Mouse (Mus musculus) 3T3-L1 (cell line): Measurements from ENCODE around the gene Elp4.

Experiments
- DNase-seq: peaks from one replicate; pipeline ENCODE4 v3.0.0-alpha.2; 2015; ENCODE audit warnings: low read depth, low spot score

The Elp4 gene

DNA sequence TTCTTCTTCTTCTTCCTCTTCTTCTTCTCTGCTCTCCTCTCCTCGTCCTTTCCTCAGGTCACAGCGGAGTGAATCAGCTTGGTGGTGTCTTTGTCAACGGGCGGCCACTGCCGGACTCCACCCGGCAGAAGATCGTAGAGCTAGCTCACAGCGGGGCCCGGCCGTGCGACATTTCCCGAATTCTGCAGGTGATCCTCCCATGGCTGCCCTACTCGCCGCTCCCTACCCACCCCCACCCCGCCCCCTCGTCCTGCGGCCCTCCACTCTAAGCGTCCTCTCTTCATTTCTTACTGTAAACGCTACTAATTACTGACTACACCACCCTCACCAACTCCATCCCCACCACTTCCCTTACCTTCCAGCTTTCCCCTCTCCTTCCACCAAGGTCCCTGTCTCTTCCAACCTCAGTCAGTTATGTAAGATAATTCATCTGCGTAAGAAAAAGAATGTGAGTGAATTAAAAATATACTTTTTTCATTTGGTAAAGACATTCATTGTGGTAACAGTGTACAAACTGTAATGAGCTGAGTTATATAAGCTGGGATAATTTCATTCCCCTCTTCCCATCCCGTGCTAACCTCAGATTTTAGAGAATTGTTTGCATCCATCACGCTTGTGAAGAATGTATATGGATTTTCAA is 220.5 kb downstream of the Elp4 start:
- no peak for DNase-seq

DNA sequence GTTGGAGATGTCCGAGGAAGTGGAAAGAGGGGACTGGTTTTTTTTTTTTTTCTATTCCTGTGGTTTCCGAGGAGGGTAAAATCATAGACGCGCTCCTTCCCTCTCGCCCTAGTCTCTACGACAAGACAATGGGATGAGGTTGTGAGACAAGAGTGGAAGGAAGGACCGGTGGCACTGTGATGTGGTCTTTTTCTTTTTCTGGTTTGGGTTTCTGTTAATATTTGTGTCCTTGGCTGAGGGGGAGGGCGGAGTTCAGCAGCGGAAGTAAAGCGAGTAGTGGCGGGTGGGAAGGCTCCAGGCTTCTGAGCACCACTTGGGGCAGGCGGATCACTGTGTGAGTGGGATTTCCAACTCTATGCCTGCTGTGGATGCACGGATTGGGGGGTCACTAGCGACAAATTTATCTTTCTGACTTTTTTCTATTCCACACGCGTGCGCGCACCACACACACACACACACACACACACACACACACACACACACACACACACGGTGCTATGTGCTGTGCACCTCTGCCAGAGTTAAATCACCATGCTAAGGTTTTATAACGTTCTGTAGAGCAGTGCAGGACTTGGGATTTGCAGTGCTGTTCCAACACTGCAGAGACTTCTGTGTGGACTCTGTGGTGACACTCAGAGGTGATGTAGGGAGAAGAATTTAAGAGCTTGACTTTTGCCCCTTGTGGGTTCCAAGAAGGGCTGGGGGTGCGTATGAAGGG is 221.6 kb downstream of the Elp4 start:
- no peak for DNase-seq

DNA sequence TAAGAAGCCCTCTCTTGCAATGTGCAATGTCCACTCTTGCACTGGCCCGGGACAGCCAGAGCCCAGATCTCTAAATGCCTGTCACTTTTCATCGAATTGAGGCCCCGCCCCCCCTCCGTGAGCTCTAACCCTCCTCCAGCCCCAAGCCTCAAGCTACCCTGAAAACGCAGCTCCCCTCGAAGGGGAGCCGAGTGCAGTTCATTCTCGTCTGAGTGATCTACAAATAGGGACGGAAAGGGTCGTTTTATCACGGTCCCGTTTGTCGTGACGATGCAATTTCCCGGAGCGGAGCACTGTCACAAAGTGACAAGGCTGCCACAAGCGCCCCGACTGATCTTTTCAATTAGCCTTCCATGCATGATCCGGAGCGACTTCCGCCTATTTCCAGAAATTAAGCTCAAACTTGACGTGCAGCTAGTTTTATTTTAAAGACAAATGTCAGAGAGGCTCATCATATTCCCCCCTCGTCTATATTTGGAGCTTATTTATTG is 222.3 kb downstream of the Elp4 start:
- no peak for DNase-seq

DNA sequence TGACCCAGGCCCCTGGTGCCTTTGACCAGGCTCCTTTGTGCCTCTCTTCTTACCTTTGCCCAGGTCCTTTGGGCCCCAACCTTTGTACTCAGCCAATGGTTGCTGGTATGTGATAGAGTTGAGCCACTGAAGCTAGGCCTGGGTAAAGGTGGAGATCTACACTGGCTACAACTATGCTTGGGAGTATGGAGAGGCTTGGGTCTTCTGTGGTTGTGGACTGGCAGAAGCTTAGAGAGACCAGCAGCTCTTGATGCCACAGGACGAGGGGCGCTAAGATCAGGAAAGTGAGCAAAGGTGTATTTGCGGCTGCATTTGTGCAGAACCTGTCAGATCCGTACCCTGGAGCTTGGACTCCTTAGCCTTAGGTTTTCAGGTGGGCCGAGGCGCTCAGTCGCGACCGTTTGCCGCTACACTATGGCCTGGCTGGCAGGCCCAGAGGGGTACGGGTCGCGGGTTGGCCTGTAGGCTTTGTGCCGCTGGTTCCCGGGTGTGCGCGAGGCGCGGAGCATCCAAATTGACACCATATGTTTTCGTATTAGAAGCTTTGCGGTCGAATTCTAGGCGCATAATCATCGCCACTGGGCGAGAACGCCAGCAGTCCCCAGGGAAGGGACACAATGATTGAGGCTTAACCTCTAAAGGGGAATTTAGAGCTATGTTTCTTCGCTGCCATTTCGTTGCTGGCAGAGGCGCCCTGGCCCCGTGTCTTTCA is 223.2 kb downstream of the Elp4 start:
- DNase-seq = no peak

DNA sequence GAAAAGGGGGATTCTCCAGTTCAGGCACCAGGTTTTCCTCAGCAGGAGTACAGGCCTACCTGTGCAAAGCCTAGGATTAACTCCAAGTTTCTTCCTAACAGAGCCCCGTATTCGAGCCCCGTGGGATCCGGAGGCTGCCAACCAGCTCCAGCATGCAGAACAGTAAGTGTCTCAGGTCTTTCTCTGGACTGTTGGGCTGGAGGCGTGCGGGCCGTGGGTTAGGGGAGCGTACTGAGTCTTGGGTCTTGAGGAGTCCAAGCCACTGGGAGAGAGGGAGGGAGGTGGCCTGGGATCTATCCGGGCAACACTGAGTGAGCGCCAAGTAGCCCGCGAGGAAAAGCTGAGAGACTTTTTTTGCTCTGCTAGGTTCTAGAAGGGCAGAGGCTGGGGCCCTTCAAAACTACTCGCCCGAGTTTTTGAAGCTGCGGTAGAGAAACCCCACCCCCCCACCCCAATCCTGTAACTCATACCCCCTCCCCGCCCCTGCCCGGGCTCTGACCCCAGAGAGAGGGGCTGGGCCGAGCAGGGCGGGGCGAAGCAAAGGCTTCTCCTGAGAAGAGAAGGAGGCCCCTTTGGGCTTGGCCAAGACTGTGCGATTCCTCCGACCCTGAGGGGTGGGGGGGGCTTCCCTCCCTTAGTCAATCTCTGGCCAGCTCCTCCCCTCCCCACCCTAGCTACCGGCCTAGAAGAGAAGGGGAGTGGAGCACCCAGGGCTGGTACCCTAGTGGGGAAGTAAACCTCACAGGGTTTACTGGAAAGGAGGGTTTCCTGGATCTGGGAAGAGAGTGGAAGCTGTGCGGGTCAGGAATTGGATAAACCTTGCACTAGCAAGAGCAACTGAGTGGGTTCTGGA is 224.0 kb downstream of the Elp4 start:
- DNase-seq = no peak

DNA sequence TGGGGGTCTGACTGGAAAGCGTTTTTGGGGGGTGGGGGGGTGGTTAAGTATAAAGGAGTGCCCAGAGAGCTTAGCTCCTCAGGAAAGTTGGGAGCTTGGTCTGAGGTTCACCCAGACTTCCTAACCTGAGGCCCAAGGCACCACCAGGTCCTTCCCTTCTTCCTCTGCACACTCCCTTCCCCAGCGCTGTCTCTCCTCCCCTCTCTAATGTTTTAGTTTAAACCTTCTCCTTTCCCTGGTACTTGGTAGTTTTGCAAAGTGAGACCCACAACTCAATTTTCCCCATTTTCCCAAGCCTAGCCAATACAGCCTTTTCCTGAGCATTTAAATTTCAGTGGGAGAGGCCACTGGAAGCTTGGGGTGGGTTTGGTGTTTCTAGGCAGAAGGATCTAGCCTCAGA is 225.0 kb downstream of the Elp4 start:
- no peak for DNase-seq

DNA sequence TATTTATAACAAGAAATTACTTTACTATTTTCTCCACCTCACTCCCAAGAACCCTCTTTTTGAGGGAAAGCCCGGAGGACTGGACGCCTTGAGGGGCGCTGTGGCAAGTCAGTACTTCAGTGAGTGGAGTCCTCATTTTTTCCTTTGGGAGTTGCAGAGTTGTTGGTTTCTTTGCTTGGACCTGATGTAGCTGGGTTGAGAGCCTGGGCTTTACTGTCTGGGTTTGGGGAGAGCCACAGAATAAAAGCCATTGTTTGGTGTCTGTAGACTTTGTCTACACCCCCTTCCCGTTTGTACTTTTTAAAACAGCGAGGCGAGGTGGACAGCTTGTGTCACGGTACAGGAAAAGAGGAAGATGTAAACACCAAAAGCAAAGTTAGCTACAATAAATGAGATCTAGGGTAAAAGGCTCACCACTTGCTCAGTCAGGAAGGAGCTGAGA is 225.5 kb downstream of the Elp4 start:
- no peak for DNase-seq

DNA sequence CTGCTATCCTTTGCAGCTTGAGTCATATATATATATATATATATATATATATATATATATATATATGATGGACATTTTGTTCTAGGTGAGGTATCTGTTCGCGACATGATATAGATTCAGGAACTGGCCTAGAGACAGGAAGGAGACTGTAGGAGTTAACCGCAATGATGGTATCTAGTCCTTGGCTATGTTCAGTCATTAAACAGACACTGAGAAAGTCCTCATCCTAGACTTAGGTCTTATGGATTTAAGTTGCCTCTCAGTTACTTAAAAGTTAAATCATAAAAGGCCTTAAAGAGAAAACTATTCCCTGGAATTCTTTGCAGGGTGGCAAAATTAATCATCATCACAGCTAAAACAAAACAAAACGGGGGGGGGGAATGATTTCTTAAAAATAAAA is 226.1 kb downstream of the Elp4 start:
- no peak for DNase-seq

DNA sequence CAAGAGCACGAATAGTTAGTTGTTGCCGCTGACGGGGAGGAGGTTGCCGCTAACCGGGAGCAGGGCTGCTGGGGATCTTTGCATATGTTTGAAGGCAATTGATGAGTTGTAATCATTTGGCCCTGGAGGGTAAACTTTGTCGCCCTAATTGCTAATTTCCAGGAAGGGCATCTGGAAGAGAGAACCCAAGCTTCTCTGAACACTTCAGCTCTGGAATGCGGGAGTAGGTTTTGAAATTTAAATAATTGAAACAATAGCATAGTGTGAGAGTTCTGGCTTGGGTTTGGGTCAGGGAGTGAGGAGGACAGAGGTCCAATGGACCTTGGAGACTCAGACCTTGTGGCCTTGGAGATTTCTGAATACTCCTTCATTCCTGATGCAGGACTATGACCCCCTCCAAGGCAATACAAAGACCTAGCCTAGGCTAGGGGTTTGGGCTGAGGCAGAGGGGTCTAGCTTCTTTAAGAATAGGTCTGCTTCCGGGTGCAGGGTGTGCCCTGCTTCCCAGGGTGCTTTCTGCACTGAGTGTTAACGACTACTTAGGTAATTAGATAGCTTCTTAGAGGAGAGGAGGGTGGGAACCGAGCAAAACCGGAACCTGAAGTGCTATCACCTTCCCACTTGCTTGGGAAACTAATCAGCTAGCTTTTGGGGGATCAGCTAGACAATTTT is 226.8 kb downstream of the Elp4 start:
- no peak for DNase-seq

DNA sequence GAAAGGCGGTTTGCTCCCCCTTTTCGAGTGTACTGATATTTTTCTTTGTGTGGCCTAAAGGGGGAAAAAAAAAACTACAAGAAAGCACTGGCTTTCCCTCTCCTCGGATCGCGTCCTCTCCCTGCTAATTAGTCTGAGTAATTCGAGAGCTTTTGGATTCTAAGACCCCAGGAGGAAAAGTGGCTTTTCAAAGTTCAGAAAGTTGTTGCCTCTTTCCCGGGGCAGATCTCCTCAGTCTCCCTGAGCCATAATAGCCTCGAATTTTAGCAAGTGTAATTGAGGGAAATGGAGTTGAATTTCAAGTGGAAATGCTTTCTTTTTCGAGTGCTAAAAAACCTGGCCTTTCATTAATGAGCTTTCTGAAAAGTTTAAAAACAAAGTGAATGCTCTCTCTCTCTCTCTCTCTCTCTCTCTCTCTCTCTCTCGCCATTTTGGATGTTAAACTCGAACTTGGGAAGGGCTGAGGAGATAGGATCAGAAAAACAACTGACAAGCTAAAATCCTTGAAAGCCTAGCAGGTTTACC is 227.4 kb downstream of the Elp4 start:
- no peak for DNase-seq

DNA sequence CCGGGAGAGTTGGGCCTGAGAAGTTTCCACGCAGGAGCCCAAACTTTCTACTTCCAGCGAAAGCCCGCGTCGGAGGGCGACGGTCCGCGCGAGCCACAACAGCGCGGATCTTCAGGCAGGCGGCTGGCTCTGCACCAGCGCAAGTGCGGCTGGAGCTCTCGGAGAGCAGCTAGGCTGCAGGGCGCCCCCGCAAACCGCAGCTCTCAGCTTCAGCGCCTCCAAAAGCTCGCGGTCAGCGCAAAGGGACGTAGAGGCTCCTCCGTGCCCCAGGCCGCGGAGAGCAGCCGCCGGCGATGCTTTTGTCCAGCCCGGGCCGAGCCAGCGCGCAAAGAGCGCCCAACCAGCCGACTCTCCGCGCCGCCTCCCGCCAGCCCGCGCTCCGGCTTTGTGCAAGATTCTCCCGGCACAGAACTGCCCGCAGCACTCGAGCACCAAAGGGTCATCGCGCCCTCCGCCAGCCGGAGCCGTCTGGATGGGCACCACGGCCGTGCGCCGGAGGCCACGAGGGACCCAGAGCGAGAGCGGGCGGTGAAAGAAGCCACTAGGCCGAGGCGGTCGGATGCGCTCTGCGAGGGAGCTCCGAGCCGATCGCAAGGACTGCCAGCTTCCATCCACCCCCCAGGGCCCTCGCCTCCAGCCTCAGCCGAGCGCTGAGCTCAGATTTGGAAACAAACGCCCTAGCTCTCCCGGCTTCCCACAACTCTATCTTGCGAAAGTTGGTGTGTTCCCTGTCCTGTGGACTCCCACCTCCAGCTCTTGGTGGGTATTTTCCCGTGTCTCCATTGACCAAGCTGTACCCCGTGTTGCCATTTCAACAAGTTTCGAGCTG is 228.1 kb downstream of the Elp4 start:
- DNase-seq = no peak

DNA sequence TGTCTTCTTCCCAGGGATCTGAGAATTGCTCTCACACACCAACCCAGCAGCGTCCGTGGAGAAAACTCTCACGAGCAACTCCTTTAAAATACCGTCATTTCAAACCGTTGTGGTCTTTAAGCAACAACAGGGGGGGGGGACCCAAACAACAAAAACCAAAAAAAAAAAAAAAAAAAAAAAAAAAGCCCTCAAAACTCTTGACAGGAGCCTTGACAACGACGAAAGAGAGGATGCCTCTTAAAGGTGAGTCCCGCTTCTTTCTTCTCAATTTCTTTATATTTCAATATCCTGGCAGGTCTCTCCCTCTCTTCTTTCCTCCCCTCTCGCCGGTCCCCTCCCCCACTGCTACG is 228.7 kb downstream of the Elp4 start:
- DNase-seq = no peak

DNA sequence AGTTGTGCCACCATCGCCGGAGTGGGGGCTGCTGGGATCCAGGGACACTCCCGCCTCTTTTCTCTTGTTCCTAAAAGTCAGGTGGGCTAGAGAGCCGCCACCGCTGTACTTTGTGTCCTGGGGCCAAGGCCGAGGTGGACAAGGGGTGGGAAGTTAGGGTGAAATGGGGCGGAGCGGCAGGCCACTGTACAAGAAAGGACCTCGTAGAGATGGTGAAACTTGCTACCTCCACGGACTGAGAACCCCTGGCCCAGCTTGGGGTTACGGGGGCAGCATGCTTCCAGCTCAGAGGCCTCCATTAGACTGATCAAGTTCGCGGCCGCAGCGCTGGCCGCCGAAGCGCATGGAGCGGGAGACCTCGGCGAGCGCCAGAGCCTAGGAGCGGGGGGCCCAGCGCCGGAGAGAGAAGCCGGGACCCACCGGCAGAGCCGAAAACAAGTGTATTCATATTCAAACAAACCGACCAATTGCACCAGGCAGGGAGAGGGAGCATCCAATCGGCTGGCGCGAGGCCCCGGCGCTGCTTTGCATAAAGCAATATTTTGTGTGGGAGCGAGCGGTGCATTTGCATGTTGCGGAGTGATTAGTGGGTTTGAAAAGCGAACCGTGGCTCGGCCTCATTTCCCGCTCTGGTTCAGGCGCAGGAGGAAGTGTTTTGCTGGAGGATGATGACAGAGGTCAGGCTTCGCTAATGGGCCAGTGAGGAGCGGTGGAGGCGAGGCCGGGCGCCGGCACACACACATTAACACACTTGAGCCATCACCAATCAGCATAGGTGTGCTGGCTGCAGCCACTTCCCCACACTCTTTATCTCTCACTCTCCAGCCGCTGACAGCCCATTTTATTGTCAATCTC is 229.3 kb downstream of the Elp4 start:
- DNase-seq = no peak

DNA sequence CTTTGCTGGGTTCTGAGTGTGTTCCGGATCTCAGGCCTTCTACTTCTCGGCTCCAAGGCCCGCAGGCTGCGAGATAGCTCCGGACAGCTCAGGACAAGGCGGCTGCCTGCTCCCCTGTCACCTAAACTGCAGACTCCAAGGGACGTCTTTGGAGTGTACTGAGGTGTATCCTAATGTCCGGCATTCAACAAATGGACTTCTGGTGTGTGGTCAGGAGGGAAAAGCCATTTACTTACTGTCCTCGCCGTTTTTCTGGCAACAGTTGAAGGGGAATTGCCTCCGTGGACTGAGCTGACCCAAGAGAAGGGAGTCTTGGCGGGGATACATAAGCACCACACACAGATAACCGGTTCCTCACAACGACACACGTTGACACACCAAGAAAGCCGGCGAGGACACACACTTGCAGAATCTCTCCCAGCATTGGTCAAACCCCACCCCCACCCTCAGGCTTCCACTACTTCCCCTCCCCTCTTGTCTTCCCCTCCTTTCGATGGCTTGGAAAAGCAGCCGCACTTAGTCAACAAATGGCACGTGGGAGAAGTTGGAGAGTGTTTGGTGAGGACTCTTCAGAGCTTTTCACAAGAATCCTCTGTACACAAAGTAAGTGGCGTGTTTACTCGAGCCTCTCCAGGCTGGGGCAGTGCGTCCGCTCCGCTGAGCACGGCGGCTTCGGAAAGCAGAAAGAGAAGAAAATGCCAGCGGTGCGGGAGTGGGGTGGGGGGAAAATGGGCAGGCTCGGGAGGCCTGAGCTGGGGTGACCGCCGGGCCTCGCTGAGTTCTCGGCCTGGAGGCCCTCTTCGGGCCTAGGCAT is 230.1 kb downstream of the Elp4 start:
- no peak for DNase-seq

DNA sequence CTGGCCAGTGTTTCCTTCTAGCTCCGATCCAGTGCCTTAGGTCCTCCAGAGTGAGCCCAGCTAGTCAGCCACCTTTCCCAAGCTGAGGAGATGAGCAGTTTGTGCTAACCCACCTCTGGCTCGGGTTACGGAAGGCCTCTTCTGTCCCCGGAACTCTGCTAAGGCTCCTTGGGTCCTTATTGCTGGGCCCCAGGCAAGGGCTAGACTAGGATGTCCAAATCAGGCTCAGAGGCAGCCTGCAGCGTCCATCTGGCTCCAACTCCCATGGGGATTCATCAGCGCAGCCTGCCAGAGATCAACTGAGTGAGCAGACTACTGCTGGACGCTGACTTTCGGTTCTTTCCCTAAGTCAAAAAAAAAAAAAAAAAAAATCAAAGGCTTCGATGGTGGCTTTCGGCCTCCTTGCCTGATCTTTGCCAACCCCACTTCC is 230.7 kb downstream of the Elp4 start:
- no peak for DNase-seq

DNA sequence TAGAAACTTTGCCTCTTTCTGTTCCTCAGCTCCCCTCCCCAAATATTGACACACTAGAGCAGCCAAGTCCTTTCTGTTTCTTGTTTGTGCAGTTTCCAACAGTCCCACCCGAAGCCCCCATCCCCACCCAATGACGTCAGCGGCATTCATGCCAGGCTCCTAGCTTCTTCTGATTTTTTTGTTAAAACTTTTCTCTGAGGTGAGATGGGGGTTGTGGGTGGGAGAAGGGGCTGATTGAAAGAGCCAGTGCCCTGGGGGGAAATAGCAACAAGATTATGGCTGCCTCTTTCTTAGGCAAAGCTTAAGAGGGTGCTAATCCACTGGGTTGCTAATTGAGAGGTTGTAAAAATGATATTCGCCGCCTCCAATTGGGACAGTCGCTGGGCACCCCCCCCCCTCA is 231.3 kb downstream of the Elp4 start:
- no peak for DNase-seq

DNA sequence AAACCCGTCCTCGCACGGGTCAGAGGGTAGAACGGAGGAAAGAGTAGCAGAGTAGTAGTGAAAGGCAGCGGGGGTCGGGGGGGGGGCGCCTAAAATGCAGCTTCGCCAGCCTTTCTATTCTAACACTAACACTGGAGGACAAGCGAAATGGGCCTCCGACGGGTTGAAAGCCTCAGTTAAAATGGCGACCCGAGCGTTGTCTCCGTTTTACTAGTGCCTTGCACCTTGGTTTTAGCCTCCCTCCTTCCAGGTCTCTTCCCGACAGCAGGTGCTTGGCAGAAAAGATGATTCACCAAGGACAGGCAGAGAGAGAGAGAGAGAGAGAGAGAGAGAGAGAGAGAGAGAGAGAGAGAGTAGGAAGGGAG is 231.8 kb downstream of the Elp4 start:
- DNase-seq = no peak

DNA sequence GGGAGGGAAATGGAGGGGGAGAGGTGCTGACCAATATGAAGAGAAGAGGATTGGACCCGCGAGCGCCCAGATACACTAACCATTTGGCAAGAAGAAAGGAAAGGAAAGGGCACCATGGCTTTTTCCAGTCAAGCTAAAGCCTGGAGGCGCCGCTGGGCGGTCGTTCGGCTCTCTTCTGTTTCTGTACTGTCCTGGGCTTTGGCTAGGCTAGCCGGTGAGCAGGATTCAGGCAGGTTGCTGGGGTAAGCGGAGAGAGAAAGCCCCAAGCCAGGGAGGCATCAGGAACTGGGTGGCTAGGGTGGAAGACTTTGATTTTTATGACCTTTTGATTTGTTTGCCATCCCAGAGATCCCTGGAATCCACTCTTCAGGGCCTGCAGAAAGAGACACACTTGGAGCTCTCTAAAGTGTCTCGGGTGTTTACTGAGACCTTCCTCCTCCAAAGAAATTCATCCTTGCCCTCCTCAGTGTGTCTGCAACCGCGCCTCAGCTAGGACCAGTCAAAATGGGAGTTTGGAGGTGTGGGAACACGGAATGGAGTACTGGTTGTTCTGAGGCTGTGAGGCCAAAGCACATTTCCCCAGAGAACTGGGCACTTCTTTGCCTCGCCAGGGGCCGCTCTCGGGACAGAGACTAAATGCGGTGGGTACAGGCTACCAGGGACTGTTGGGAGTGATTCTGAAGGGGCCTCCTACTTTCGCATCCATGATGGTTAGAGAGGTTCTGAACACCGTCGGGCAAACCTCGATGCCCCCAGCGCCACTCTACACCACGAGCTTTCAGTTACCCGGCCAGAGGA is 232.4 kb downstream of the Elp4 start:
- no peak for DNase-seq
